Mouse (Mus musculus): ENCODE results near the gene Rsph1. TPM values are rescaled to one million over a fixed set of nuclear protein-coding genes. Genes with fewer than 3 reads are reported as not detected.
A peak's percentile ranks its signal among the peaks of the same experiment; 100 is the strongest.

Rsph1 gene
- polyA plus RNA-seq (2015; fragmentation: Nextera tagmentation; extraction: Ambion mirVana) = 3.4 and 3.9 TPM in 2 replicates

GRCm38 (mm10) chr17:31276922-31277918 is at the start of gene Rsph1:
Gene Rsph1, minus strand, starts transcription at chr17:31277383.
- WGBS = 10% methylated on average over 44 of the region's 44 CpGs

GRCm38 (mm10) chr17:31326220-31326852 is 49.2 kb upstream of the Rsph1 start:
- Histone ChIP-seq H3K27me3 (replicated peaks) (no peaks in the 10 kb centered on the region), H3K9me3 (replicated peaks) (no peaks in the 10 kb centered on the region), H3K36me3 (no peaks in the 10 kb centered on the region), H3K9ac (replicated peaks) (no peak overlapping the region), H3K27ac (replicated peaks) (peak overlapping the region; percentile 51; the same call in 1 of the 2 replicates), H3K4me1 (peaks cover 15% of the 10 kb centered on the region), H3K4me3 (replicated peaks) (no peak overlapping the region), H3K4me2 (no peak overlapping the region)
- 0 out of 2 replicates have a peak, but pooled peaks have one; percentile 16 for ATAC-seq (ENCODE audit: low FRiP score)
- 28% methylated on average over 9 of the region's 9 CpGs for WGBS

More at GRCm38 (mm10) chr17:31276922-31277918, at the start of gene Rsph1:
- 0 out of 2 replicates have a peak within 1 kb of the TSS, but pooled peaks have one; percentile 54 for H3K27ac ChIP-seq (replicated peaks)
- ATAC-seq (ENCODE audit: low FRiP score) = peak; percentile 95
- peak within 1 kb of the TSS; percentile 91 for H3K4me2 ChIP-seq
- H3K4me3 ChIP-seq (replicated peaks) = peak within 1 kb of the TSS; percentile 53
- peaks cover 22% of the 10 kb centered on the region for H3K4me1 ChIP-seq
- H3K9ac ChIP-seq (replicated peaks) = peak within 1 kb of the TSS; percentile 43
- H3K9me3 ChIP-seq (replicated peaks) = no peaks in the 10 kb centered on the region
- H3K27me3 ChIP-seq (replicated peaks) = no peaks in the 10 kb centered on the region
- no peaks in the 10 kb centered on the region for H3K36me3 ChIP-seq

GRCm38 (mm10) chr17:31325451-31326219 is 48.5 kb upstream of the Rsph1 start:
- Histone ChIP-seq H3K36me3 (no peaks in the 10 kb centered on the region), H3K4me2 (no peak overlapping the region), H3K4me3 (replicated peaks) (no peak overlapping the region), H3K9me3 (replicated peaks) (no peaks in the 10 kb centered on the region), H3K4me1 (peaks cover 15% of the 10 kb centered on the region), H3K27ac (replicated peaks) (no peak overlapping the region), H3K9ac (replicated peaks) (no peak overlapping the region), H3K27me3 (replicated peaks) (no peaks in the 10 kb centered on the region)
- ATAC-seq (ENCODE audit: low FRiP score) = 0 out of 2 replicates have a peak, but pooled peaks have one; percentile 43
- WGBS = 70% methylated on average over 13 of the region's 13 CpGs

- H3K36me3 ChIP-seq = no peaks in the 10 kb centered on the region
- no peaks in the 10 kb centered on the region for H3K9me3 ChIP-seq (replicated peaks)
- ATAC-seq (ENCODE audit: low FRiP score) = no peak
- peaks cover 15% of the 10 kb centered on the region for H3K4me1 ChIP-seq
- WGBS = 93% methylated on average over 8 of the region's 8 CpGs
- H3K4me2 ChIP-seq = no peak overlapping the region
- H3K9ac ChIP-seq (replicated peaks) = no peak overlapping the region
- H3K27ac ChIP-seq (replicated peaks) = no peak overlapping the region
- no peaks in the 10 kb centered on the region for H3K27me3 ChIP-seq (replicated peaks)
- no peak overlapping the region for H3K4me3 ChIP-seq (replicated peaks)
Measured at GRCm38 (mm10) chr17:31324227-31324626, 47.0 kb upstream of the Rsph1 start.

- Histone ChIP-seq H3K9ac (replicated peaks) (no peak overlapping the region), H3K4me3 (replicated peaks) (no peak overlapping the region), H3K4me1 (peaks cover 15% of the 10 kb centered on the region), H3K27me3 (replicated peaks) (no peaks in the 10 kb centered on the region), H3K36me3 (no peaks in the 10 kb centered on the region), H3K9me3 (replicated peaks) (no peaks in the 10 kb centered on the region), H3K4me2 (no peak overlapping the region), H3K27ac (replicated peaks) (no peak overlapping the region)
- 96% methylated on average over 4 of the region's 4 CpGs for WGBS
- ATAC-seq (ENCODE audit: low FRiP score) = no peak
Measured at GRCm38 (mm10) chr17:31323379-31323778, 46.2 kb upstream of the Rsph1 start.

- Histone ChIP-seq H3K27ac (replicated peaks) (no peak overlapping the region), H3K27me3 (replicated peaks) (no peaks in the 10 kb centered on the region), H3K4me2 (no peak overlapping the region), H3K9me3 (replicated peaks) (no peaks in the 10 kb centered on the region), H3K36me3 (no peaks in the 10 kb centered on the region), H3K4me1 (peaks cover 15% of the 10 kb centered on the region), H3K9ac (replicated peaks) (no peak overlapping the region), H3K4me3 (replicated peaks) (no peak overlapping the region)
- ATAC-seq (ENCODE audit: low FRiP score) = no peak
- 76% methylated on average over 4 of the region's 4 CpGs for WGBS
Measured at GRCm38 (mm10) chr17:31322446-31322845, 45.3 kb upstream of the Rsph1 start.

GRCm38 (mm10) chr17:31321425-31321824 is 44.2 kb upstream of the Rsph1 start:
- H3K9me3 ChIP-seq (replicated peaks) = no peaks in the 10 kb centered on the region
- no peak overlapping the region for H3K4me3 ChIP-seq (replicated peaks)

GRCm38 (mm10) chr17:31318906-31319767 is 42.0 kb upstream of the Rsph1 start:
- no peak for ATAC-seq (ENCODE audit: low FRiP score)
- no peak overlapping the region for H3K9ac ChIP-seq (replicated peaks)
- 88% methylated on average over 19 of the region's 19 CpGs for WGBS

More at GRCm38 (mm10) chr17:31321425-31321824, 44.2 kb upstream of the Rsph1 start:
- 70% methylated on average over 12 of the region's 12 CpGs for WGBS
- ATAC-seq (ENCODE audit: low FRiP score) = no peak
- peaks cover 6% of the 10 kb centered on the region for H3K4me1 ChIP-seq
- no peak overlapping the region for H3K27ac ChIP-seq (replicated peaks)
- H3K27me3 ChIP-seq (replicated peaks) = no peaks in the 10 kb centered on the region
- 0 out of 2 replicates have a peak, but pooled peaks cover 3% of the 10 kb centered on the region for H3K36me3 ChIP-seq
- no peak overlapping the region for H3K9ac ChIP-seq (replicated peaks)
- no peak overlapping the region for H3K4me2 ChIP-seq

GRCm38 (mm10) chr17:31317521-31318272 is 40.5 kb upstream of the Rsph1 start:
- no peak overlapping the region for H3K27ac ChIP-seq (replicated peaks)
- ATAC-seq (ENCODE audit: low FRiP score) = no peak
- WGBS = 51% methylated on average over 22 of the region's 22 CpGs

More at GRCm38 (mm10) chr17:31318906-31319767, 42.0 kb upstream of the Rsph1 start:
- peaks cover 10% of the 10 kb centered on the region for H3K4me1 ChIP-seq
- no peaks in the 10 kb centered on the region for H3K27me3 ChIP-seq (replicated peaks)
- no peak overlapping the region for H3K27ac ChIP-seq (replicated peaks)
- H3K4me3 ChIP-seq (replicated peaks) = no peak overlapping the region
- H3K9me3 ChIP-seq (replicated peaks) = no peaks in the 10 kb centered on the region
- H3K36me3 ChIP-seq = 0 out of 2 replicates have a peak, but pooled peaks cover 3% of the 10 kb centered on the region
- H3K4me2 ChIP-seq = no peak overlapping the region

GRCm38 (mm10) chr17:31316998-31317397 is 39.8 kb upstream of the Rsph1 start:
- ATAC-seq (ENCODE audit: low FRiP score) = no peak
- 91% methylated on average over 3 of the region's 3 CpGs for whole genome bisulfite sequencing
- 0 out of 2 replicates have a peak, but pooled peaks cover 3% of the 10 kb centered on the region for H3K36me3 ChIP-seq
- no peak overlapping the region for H3K4me3 ChIP-seq (replicated peaks)
- H3K9me3 ChIP-seq (replicated peaks) = no peaks in the 10 kb centered on the region
- H3K4me2 ChIP-seq = no peak overlapping the region
- no peaks in the 10 kb centered on the region for H3K27me3 ChIP-seq (replicated peaks)
- no peak overlapping the region for H3K27ac ChIP-seq (replicated peaks)
- no peak overlapping the region for H3K9ac ChIP-seq (replicated peaks)
- H3K4me1 ChIP-seq = peaks cover 10% of the 10 kb centered on the region

More at GRCm38 (mm10) chr17:31317521-31318272, 40.5 kb upstream of the Rsph1 start:
- H3K9me3 ChIP-seq (replicated peaks) = no peaks in the 10 kb centered on the region
- H3K4me1 ChIP-seq = peaks cover 10% of the 10 kb centered on the region
- H3K36me3 ChIP-seq = 0 out of 2 replicates have a peak, but pooled peaks cover 3% of the 10 kb centered on the region
- no peaks in the 10 kb centered on the region for H3K27me3 ChIP-seq (replicated peaks)
- no peak overlapping the region for H3K4me3 ChIP-seq (replicated peaks)
- no peak overlapping the region for H3K9ac ChIP-seq (replicated peaks)
- no peak overlapping the region for H3K4me2 ChIP-seq
